Mouse (Mus musculus) small intestine, adult 2 months (tissue): Measurements from ENCODE around the gene Mrtfa.

Source experiments
- CTCF ChIP-seq: fragments of 200-500 bp; IDR thresholded peaks from 2 replicates; pipeline ENCODE4 v1.5.1; 2012; ENCODE audit warnings: low read depth, mild to moderate bottlenecking, control low read depth, inconsistent platforms, low read length, moderate library complexity, mixed read lengths; ENCODE audit not compliant: insufficient replicate concordance, insufficient read length; ENCODE audit errors: extremely low read depth
- POLR2A ChIP-seq: fragments of 200-500 bp; IDR thresholded peaks from 2 replicates; pipeline ENCODE4 v1.6.1; 2012; ENCODE audit warnings: low read depth, mild to moderate bottlenecking, control low read depth, inconsistent platforms, low read length, moderate library complexity

DNA sequence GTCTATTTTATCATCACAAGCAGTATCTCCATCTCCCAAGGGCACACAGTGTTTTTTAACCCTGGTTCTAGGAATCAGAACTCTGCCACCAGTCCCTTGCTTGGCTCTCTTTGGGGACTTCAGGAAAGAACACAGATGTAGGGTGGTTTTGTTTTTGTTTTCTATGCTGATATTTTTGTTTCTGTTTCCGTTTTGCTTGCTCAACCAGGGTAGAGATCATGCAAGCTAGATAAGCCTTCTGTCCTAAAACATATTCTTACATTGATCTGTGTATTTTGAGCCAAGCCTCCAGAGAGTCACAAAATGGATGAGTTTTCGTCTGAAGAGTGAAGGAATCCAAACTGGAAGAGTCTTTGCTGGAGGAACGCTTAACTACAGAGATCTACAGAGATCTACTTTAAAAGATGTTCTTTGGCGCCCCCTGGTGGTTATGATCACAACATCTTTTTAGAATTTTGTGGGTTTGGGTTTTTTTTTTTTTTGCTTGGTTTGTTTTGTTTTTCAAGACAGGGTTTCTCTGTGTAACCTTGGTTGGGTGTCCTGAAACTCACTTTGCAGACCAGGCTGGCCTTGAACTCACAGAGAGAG, 8.9 kb upstream of the Mrtfa start:
- no peak for TF ChIP-seq CTCF
- no peak for TF ChIP-seq POLR2A
